Mouse (Mus musculus) spleen, postnatal 36 days (tissue): Measurements from ENCODE around the gene Foxn3.

Experiments
- DNase-seq, 2 experiments: peaks; one replicate each; pipeline ENCODE4 v3.0.0; 2022; ENCODE audit warnings: low spot score in 2 of 2, mixed read lengths in 1 of 2

Gene Foxn3

DNA sequence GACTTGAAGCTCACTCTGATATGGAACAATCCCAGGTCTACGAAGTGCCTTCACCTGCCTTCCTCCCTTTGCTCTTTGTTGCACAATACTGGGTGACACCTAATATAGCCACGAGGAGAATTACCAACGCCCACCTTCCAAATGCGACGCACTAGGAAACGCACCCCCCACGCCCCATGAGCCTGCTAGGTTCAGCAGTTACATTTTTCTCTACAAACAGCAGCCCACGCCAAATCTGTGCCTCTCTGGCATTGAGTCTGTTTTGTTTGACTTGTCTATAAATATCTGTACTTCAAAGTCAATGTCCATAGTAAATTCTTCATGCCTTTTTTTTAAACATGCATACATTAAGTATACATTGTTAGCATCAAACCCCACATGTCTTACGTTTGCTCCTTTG lies 145.5 kb downstream of the Foxn3 start:
- no peak for DNase-seq

DNA sequence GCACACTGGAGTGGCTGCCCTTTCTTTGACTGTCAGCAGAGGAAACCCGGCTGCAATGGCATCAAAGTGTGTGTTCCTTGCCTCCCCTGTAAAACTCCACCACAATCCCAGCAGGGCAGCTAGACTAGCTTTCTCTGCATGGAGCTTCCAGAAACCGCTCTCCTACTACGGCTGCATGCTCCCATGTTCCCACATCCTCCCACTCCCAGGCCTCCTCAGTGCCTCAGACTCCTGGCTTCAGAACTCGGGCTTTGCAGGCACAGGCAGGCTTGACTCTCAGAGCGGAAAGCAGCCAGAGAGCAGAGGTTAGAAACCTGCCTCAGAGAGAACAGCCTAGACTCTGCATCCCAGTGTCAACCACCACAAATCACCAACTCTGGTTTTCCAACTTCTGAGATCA lies 147.8 kb downstream of the Foxn3 start:
- no peak for DNase-seq

DNA sequence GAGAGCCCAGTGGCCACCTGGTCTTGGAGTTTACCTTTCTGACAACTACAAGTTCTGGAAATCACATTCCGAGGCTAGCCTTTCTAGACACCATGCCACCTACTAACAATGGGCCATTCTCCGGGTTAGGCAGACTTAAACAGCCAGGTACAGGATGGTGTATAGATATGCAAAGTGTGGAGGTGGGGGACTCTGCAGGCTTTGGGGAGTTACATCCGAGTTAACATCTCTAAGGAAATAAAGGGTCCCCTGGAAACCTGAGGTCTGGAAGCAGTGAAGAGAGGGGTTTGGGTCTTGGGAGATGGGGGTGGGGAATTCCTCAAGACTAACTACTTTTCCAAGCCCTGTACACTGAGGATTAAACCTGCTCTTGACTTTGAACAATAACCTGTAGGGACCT lies 150.9 kb downstream of the Foxn3 start:
- no peak for DNase-seq

DNA sequence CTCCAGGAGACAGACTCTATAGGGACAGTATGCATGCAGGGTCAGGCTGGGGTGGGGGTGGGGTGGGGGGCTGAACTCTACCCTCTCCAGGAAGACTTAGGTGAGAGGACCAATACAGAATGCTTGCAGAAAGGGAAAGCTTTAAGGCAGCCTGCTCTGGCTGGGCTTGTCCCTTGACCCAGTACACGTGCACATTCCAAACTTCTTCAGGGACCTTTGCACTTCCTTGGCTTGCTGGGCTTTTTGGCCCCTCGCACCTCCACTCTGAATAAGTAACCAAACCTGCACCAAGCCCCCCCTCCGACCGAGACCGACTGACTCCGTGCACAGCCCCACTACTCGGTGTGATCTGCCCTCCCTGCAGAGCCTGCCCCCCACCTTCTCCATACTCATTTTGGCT lies 151.3 kb downstream of the Foxn3 start:
- DNase-seq: no peak

DNA sequence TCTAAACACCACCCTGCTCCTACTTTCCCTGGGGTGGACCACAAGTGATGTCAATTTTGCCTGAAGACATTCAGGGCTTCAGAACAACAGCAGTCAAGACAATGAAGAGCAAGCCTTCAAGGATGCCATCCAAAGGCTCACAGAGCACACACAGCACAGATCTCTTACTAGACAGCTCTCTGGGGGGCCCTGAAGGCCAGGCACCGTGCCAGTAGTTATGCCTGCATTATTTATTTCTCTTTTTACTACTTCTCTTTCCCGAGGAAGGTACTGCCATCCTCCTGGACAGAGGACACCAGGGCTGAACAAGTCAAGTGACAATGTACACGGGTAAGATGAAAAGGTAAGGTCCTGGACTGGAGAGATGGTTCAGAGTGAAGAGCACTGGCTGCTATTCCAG lies 154.7 kb downstream of the Foxn3 start:
- DNase-seq: no peak

DNA sequence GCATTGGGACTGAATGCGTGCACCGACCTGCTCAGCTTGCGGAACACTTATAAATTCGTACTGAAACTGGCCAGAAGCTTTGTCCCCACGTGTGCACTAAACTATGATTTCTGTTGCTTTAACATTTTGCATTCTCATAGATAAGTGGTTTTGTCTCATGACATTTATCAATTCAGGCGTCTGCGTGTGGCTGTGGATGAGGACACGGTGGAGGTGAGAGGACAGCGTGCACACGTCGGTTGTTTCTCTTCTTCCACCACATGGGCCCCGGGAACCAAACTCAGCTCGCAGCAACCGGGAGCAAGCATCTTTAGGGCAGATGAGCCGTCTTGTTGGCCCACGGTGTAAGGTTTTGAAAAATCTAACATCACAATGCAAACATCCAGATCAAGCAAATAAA lies 155.3 kb downstream of the Foxn3 start:
- no peak for DNase-seq

DNA sequence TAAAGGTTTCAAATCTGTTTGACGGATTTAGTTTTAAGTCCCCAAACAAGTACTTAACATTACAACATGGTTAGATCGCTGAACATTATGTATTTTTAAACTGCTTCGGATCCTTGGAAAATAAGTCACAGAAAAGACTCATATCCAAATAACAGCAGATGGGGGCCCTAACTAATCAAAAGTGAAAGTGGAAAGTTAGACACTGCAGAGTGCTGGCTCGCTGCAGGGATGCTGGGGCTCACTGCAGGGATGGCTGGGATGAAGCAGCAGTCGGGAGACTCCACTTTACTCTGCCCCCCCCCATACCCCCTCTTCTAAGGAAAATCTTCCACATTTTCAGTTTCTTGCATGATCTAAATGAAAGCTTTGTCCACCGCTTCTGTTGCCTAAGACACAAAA lies 156.1 kb downstream of the Foxn3 start:
- no peak for DNase-seq

- peak in 1 of 2 experiments; percentile 19 for DNase-seq
Observed at GRCm38 (mm10) chr12:99406697-99407317, 156.6 kb downstream of the Foxn3 start.

DNA sequence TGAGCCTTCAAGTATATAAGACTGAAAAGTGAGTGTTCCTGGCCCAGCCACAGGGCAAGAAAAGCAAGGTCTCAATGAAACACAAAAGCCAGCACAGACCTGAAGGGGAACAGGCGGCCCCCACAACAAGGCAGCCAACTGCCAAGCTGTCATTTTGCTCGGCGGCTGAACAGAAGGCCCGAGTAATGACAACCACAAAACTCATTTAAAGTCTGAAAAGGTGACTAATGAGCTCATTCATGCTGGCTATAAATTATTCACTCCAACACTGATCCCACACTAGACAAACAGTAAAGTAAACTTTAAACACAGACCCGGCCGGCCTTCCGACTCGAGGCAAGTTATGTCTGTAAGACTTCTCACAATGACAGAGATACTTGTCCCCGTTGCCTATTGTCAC lies 157.1 kb downstream of the Foxn3 start:
- DNase-seq: no peak

GRCm38 (mm10) chr12:99405401-99405800 lies 158.0 kb downstream of the Foxn3 start:
- DNase-seq: no peak

- no peak for DNase-seq
Observed at GRCm38 (mm10) chr12:99403004-99403403, 160.4 kb downstream of the Foxn3 start.

GRCm38 (mm10) chr12:99400907-99401306 lies 162.5 kb downstream of the Foxn3 start:
- no peak for DNase-seq

GRCm38 (mm10) chr12:99399575-99399974 lies 163.8 kb downstream of the Foxn3 start:
- DNase-seq: no peak

GRCm38 (mm10) chr12:99396461-99396860 lies 166.9 kb downstream of the Foxn3 start:
- no peak for DNase-seq

DNA sequence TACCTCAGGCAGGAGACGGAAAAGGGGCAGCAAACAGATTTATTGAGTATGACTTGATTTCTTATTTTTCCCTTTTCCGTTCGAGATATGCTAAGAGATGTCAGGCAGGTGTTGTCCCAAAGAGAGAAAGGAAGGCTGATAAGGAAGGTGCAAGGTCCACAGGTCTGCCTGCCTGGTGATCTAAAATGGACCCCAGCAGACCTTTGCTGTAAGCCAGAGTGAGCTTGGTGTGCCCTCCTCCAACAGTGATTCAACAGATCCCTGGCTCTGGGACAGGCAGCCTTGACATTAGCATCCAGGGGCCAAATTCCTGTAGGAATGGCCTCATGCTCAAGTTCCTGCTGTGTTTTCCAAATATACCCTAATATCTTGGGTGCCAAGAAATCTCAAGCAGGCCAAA lies 168.3 kb downstream of the Foxn3 start:
- DNase-seq: no peak

- DNase-seq: no peak
Observed at GRCm38 (mm10) chr12:99394676-99395075, 168.7 kb downstream of the Foxn3 start.

DNA sequence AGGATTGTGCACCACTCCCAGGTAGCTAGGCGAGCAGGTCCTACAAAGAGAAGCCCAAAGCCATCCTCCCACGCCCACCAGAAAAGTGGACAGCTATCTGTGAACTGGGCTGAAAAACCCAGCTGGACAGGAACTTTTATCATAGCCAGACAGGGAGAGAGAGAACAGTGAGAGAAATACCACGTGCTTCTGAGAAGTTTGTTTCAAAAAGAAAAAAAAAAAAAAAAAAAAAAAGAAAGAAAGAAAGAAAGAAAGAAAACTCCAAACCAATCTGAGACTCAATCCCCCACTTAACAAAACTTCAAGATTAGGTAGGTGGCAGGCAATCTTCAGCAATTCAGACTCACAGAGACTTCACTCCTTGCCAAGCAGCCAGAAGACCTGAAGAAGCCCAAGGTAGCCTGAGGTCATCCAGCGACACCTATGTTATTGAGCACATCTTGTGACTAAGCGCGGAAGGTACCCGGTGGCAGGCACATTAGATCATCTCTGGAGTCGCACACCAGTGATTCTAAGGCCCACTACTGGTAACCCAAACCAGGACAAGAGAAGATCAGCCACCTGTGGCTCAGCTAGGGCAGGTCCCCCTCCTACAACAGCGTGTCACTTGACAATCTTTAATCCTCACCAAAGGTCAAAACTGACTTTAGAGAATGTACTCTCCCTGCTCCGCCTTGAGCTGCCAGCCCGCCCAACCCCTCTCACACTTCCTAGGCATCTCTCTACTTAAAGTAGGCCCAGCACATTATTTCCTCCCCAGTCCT lies 169.3 kb downstream of the Foxn3 start:
- DNase-seq: peak in 1 of 2 experiments; percentile 17

- peak; percentile 86 to 87 for DNase-seq
Observed at GRCm38 (mm10) chr12:99392944-99393866, 170.2 kb downstream of the Foxn3 start.

- peak; percentile 97 to 98 for DNase-seq
Observed at GRCm38 (mm10) chr12:99391942-99392880, 171.2 kb downstream of the Foxn3 start.

GRCm38 (mm10) chr12:99390429-99390828 lies 173.0 kb downstream of the Foxn3 start:
- DNase-seq: no peak

GRCm38 (mm10) chr12:99389244-99389643 lies 174.1 kb downstream of the Foxn3 start:
- DNase-seq: no peak
